Mouse (Mus musculus) G1E (cell line): ENCODE measurements at regions not wholly inside any gene's neighbourhood (a gene's known extent, or its start where the extent isn't known, plus 50 kb on each side); places are given as distances from the start of the nearest gene placed in this dataset.

Experiments used
- ATAC-seq: 2 replicates; pipeline ENCODE4 v1.8.0; 2016; ENCODE audit warnings: mild to moderate bottlenecking; ENCODE audit not compliant: insufficient number of reproducible peaks, poor library complexity, low FRiP score, severe bottlenecking; ENCODE audit errors: extremely low read depth
- DNase-seq: peaks from one replicate; pipeline ENCODE4 v3.0.0; 2012; ENCODE audit warnings: low spot score
- H3K27me3 ChIP-seq: 2 replicates; pipeline ENCODE4 v1.6.1; 2012; ENCODE audit warnings: mild to moderate bottlenecking, low read length, inconsistent platforms; ENCODE audit not compliant: insufficient read depth
- H3K36me3 ChIP-seq: replicated peaks from 2 replicates; pipeline ENCODE3; 2012; ENCODE audit warnings: mild to moderate bottlenecking, inconsistent platforms
- H3K4me1 ChIP-seq: 2 replicates; pipeline ENCODE4 v1.6.1; 2012; ENCODE audit warnings: low read depth, low read length, inconsistent platforms, mixed read lengths; ENCODE audit not compliant: insufficient read depth
- H3K4me3 ChIP-seq: 2 replicates; pipeline ENCODE4 v1.5.1; 2012; ENCODE audit warnings: low read depth, mild to moderate bottlenecking, inconsistent platforms, low read length, moderate library complexity, mixed read lengths
- H3K9me3 ChIP-seq: replicated peaks from 2 replicates; pipeline ENCODE4 v1.6.1; 2012; ENCODE audit warnings: inconsistent platforms
- CTCF ChIP-seq: IDR thresholded peaks from 2 replicates; pipeline ENCODE4 v1.5.1; 2012; ENCODE audit warnings: low read depth, low read length, inconsistent platforms, mixed read lengths
- GATA1 ChIP-seq: IDR thresholded peaks from 2 replicates; pipeline ENCODE4 v1.6.1; 2012; ENCODE audit warnings: borderline replicate concordance, low read length, inconsistent platforms, mixed read lengths
- GATA2 ChIP-seq: IDR thresholded peaks from 2 replicates; pipeline ENCODE4 v1.6.1; 2012; ENCODE audit warnings: low read depth, low read length, inconsistent platforms, borderline replicate concordance
- POLR2AphosphoS5 ChIP-seq: IDR thresholded peaks from 2 replicates; pipeline ENCODE4 v1.6.1; 2012; ENCODE audit warnings: low read depth, low read length, inconsistent platforms; ENCODE audit not compliant: insufficient replicate concordance
- TAL1 ChIP-seq: conservative IDR thresholded peaks from 2 replicates; pipeline ENCODE4 v1.6.1; 2012; ENCODE audit warnings: low read depth, low read length, inconsistent platforms, mixed read lengths

GRCm38 (mm10) chr15:5574366-5574765 lies 330.4 kb upstream of the Ptger4 start:
- Histone ChIP-seq H3K9me3 (no peaks in the 10 kb centered on the region), H3K4me1 (no peaks in the 10 kb centered on the region), H3K4me3 (no peak overlapping the region), H3K27me3 (no peaks in the 10 kb centered on the region), H3K36me3 (no peaks in the 10 kb centered on the region)
- no peak for DNase-seq
- no peak for ATAC-seq
- no peak for TF ChIP-seq CTCF
- no peak for TF ChIP-seq GATA1
- TF ChIP-seq TAL1 = no peak
- no peak for TF ChIP-seq GATA2
- TF ChIP-seq POLR2AphosphoS5 = no peak

- no peaks in the 10 kb centered on the region for H3K9me3 ChIP-seq
- ATAC-seq = no peak
- no peak overlapping the region for H3K4me3 ChIP-seq
- H3K4me1 ChIP-seq = no peaks in the 10 kb centered on the region
- H3K36me3 ChIP-seq = no peaks in the 10 kb centered on the region
- no peaks in the 10 kb centered on the region for H3K27me3 ChIP-seq
- TF ChIP-seq CTCF (no peak), GATA1 (no peak), GATA2 (no peak), POLR2AphosphoS5 (no peak), TAL1 (no peak)
- DNase-seq = no peak
Measured at GRCm38 (mm10) chr15:5579559-5579958, 335.6 kb upstream of the Ptger4 start.

- ATAC-seq = no peak
- no peak for DNase-seq
- TF ChIP-seq GATA2 (no peak), TAL1 (no peak), POLR2AphosphoS5 (no peak), CTCF (no peak), GATA1 (no peak)
- Histone ChIP-seq H3K9me3 (no peaks in the 10 kb centered on the region), H3K4me1 (no peaks in the 10 kb centered on the region), H3K36me3 (no peaks in the 10 kb centered on the region), H3K4me3 (no peak overlapping the region), H3K27me3 (no peaks in the 10 kb centered on the region)
Measured at GRCm38 (mm10) chr15:5580416-5580815, 336.4 kb upstream of the Ptger4 start.

- Histone ChIP-seq H3K36me3 (no peaks in the 10 kb centered on the region), H3K9me3 (no peaks in the 10 kb centered on the region), H3K4me3 (no peak overlapping the region), H3K27me3 (peaks cover 3% of the 10 kb centered on the region; the same call in 1 of the 2 replicates), H3K4me1 (no peaks in the 10 kb centered on the region)
- TF ChIP-seq CTCF = no peak
- no peak for TF ChIP-seq GATA2
- no peak for TF ChIP-seq POLR2AphosphoS5
- no peak for TF ChIP-seq GATA1
- TF ChIP-seq TAL1 = no peak
- ATAC-seq = no peak
- no peak for DNase-seq
Measured at GRCm38 (mm10) chr15:5584381-5584780, 340.4 kb upstream of the Ptger4 start.

- Histone ChIP-seq H3K4me1 (no peaks in the 10 kb centered on the region), H3K27me3 (no peaks in the 10 kb centered on the region), H3K9me3 (peaks cover 3% of the 10 kb centered on the region), H3K36me3 (no peaks in the 10 kb centered on the region), H3K4me3 (no peak overlapping the region)
- TF ChIP-seq GATA1 (no peak), POLR2AphosphoS5 (no peak), TAL1 (no peak)
- ATAC-seq (no peak), DNase-seq (no peak)
Measured at GRCm38 (mm10) chr15:5604732-5605266, 360.8 kb upstream of the Ptger4 start.

GRCm38 (mm10) chr15:5607533-5607932 lies 363.5 kb upstream of the Ptger4 start:
- no peak for ATAC-seq
- Histone ChIP-seq H3K36me3 (no peaks in the 10 kb centered on the region), H3K27me3 (no peaks in the 10 kb centered on the region), H3K4me1 (no peaks in the 10 kb centered on the region), H3K4me3 (no peak overlapping the region), H3K9me3 (peaks cover 1% of the 10 kb centered on the region)
- TF ChIP-seq GATA2 (no peak), POLR2AphosphoS5 (no peak), TAL1 (no peak), GATA1 (no peak), CTCF (no peak)
- DNase-seq = no peak
